In genomic region chr4:149763335-149763734, GRCm38 (mm10) we compare ENCODE assay signal across 26 mouse cellular contexts.
"Had no signal": no experiment of that assay in that cellular context is flagged by ENCODE, and none has a peak within 500 bp of the region (broad histone marks: within the 10 kb centered on the region; RNA-seq: fewer than 3 reads in every experiment).

No protein-coding gene starts in this region.

- H3K4me2 ChIP-seq: heart, embryonic 11.5 days; heart, embryonic 13.5 days; heart, embryonic 15.5 days; hindbrain, embryonic 13.5 days; hindbrain, embryonic 15.5 days; kidney, embryonic 15.5 days; limb, embryonic 13.5 days; limb, embryonic 15.5 days; liver, embryonic 12.5 days had no signal

- H3K36me3 ChIP-seq: heart, embryonic 15.5 days had no signal

- H3K9me3 ChIP-seq: heart, embryonic 13.5 days; heart, embryonic 15.5 days; hindbrain, embryonic 13.5 days; hindbrain, embryonic 15.5 days; kidney, embryonic 15.5 days; limb, embryonic 13.5 days; limb, embryonic 15.5 days; liver, embryonic 12.5 days had no signal

- H3K27ac ChIP-seq: heart, adult 2 months; heart, embryonic 13.5 days; heart, embryonic 15.5 days; hindbrain, embryonic 13.5 days; hindbrain, embryonic 15.5 days; hindbrain, postnatal 0 days; kidney, embryonic 15.5 days; kidney, postnatal 0 days; limb, embryonic 13.5 days; limb, embryonic 15.5 days; liver, embryonic 12.5 days had no signal

- H3K9ac ChIP-seq: heart, embryonic 13.5 days; heart, embryonic 15.5 days; hindbrain, embryonic 13.5 days; hindbrain, embryonic 15.5 days; kidney, embryonic 15.5 days; limb, embryonic 13.5 days; limb, embryonic 15.5 days; liver, embryonic 12.5 days had no signal

- ATAC-seq: hindbrain, postnatal 0 days; intestine, embryonic 16.5 days; liver, embryonic 12.5 days had no signal

- H3K27me3 ChIP-seq: heart, embryonic 13.5 days; heart, embryonic 15.5 days; hindbrain, embryonic 13.5 days; hindbrain, embryonic 15.5 days; kidney, embryonic 15.5 days; limb, embryonic 13.5 days; limb, embryonic 15.5 days; liver, embryonic 12.5 days had no signal

- DNase-seq: gastrocnemius, adult 2 months; gastrocnemius, postnatal 10 days; gastrocnemius, postnatal 25 days; heart, adult 11 months; heart, adult 2 months; heart, postnatal 14 days; heart, postnatal 36 days; kidney, adult 11 months; kidney, adult 2 months; kidney, adult 9 months; kidney, postnatal 14 days; kidney, postnatal 36 days; layer of hippocampus, postnatal 36 days; left cerebral cortex, postnatal 4 days had no signal

- H3K4me1 ChIP-seq: heart, embryonic 13.5 days; heart, embryonic 15.5 days; hindbrain, embryonic 13.5 days; hindbrain, embryonic 15.5 days; kidney, embryonic 15.5 days; limb, embryonic 15.5 days had no signal

- H3K4me3 ChIP-seq: gastrocnemius, adult 2 months; heart, adult 2 months; heart, embryonic 13.5 days; heart, embryonic 15.5 days; hindbrain, embryonic 13.5 days; hindbrain, embryonic 15.5 days; kidney, embryonic 15.5 days; limb, embryonic 13.5 days; limb, embryonic 15.5 days; liver, embryonic 12.5 days had no signal
